Mouse (Mus musculus): ENCODE data around the gene Rps18.
"Not testable (repeated sequence)": the region's sequence is repeated elsewhere in the genome, so short reads cannot be mapped to it uniquely, and the experiment has no call there.

The Rps18 gene

DNA sequence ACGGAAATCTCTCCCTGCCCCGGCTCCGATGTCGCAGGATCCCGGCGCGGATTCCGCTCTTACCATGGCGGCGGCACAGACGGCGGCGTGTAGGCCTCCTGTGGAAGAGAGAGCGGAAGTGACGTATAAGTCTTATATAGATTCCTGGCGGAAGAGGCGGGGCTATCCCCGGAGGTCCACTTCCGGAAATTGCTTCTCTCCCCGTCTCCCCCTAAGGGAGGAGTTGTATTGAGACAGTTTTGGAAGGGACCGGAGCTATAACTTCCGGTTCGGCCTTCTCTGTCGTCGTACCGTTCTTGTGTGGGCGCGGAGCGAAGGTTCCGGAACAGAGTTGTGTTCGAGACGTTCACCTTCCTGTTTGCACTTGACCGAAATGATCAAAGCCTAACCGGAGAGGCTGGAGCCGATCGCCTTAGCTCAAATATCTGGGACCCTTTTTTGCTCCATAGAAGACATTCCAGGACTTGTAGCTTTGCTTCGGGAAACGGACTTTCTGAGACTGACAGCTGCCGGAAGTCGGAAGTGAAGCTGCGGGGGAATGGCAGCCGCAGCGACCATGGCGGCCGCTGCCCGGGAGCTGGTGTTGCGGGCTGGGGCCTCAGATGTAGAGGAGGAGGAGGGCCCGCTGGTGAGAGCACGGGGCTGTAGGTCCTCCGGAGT, at the start of gene Rps18, which contains the start of gene Vps52:
Gene Rps18, minus strand, starts transcription at position 447 of the 660 bp plus-strand sequence.
Gene Vps52, plus strand, starts transcription at position 258 of the 660 bp plus-strand sequence.
- peak; percentile 90 for DNase-seq (ENCODE audit: extremely low read depth, insufficient read length, low spot score)

- no peak for DNase-seq (ENCODE audit: extremely low read depth, insufficient read length, low spot score)
These were observed 47.6 kb upstream of the Rps18 start for GRCm38 (mm10) chr17:34003426-34003825.

DNA sequence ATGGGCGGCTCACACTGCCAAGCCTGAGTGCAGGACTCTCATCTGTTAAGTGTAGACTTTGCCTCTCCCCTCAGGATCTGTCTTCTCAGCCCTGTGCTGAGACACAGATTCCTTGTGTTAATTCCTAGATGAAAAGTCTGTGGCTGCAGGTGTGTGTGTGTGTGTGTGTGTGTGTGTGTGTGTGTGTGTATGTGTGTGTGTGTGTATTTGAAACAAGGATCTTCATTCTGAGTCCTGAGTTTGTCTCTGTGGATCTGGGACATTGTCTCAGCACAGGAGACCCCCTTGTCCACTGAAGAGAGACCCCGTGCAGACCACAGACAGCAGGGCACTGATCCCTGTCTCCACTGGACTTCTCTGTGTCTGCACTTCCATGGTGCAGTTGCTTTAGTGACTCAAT, 45.0 kb upstream of the Rps18 start:
- DNase-seq (ENCODE audit: extremely low read depth, insufficient read length, low spot score): not testable (repeated sequence)

GRCm38 (mm10) chr17:34000150-34000537, 44.3 kb upstream of the Rps18 start, which contains the start of gene H2-K1:
H2-K1 (minus strand) TSS chr17:34000347.
- DNase-seq (ENCODE audit: extremely low read depth, insufficient read length, low spot score): peak; percentile 90

GRCm38 (mm10) chr17:33999341-34000149, 43.7 kb upstream of the Rps18 start:
- DNase-seq (ENCODE audit: extremely low read depth, insufficient read length, low spot score): peak; percentile 71

GRCm38 (mm10) chr17:33998697-33999096, 42.9 kb upstream of the Rps18 start:
- not testable (repeated sequence) for DNase-seq (ENCODE audit: extremely low read depth, insufficient read length, low spot score)

- not testable (repeated sequence) for DNase-seq (ENCODE audit: extremely low read depth, insufficient read length, low spot score)
These were observed 41.2 kb upstream of the Rps18 start for GRCm38 (mm10) chr17:33997025-33997424.

DNA sequence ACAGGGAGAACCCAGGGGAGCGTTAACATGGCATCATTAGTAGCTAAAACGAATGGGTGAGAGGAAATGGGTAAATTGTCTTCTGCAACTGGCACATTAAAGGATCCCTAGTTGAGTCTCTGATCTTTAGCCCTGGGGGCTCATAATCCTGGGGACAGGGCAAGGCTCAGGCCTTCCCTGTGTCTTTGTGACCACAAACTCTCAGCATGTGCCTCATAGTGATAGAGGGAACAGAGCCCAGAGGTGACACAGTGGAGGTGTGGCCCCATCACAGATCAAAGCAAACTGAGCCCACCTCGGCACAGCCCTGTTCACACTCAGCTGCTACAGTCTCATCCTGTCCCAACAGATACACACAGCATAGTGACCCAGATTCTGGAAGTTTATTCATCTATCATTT, 39.9 kb upstream of the Rps18 start:
- DNase-seq (ENCODE audit: extremely low read depth, insufficient read length, low spot score): no peak

DNA sequence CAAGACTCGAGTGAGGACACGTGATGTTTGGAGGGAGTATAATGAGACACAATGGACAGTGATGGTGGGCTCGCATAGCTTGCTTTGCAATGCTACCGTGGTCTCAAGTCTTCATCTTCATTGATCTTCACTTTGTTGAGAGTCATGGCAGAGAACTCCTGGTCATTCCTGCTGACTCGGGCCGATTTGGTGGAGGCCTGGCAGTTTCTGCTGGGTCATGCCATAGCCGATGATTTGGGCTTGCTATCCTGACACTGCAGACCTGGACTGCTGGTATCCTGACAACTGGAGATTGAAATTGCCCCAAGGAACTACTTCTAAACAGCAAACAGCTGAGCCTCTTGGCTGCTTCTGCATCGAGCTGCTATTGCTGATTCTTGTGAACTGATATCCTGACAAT, 39.2 kb upstream of the Rps18 start:
- no peak for DNase-seq (ENCODE audit: extremely low read depth, insufficient read length, low spot score)

DNA sequence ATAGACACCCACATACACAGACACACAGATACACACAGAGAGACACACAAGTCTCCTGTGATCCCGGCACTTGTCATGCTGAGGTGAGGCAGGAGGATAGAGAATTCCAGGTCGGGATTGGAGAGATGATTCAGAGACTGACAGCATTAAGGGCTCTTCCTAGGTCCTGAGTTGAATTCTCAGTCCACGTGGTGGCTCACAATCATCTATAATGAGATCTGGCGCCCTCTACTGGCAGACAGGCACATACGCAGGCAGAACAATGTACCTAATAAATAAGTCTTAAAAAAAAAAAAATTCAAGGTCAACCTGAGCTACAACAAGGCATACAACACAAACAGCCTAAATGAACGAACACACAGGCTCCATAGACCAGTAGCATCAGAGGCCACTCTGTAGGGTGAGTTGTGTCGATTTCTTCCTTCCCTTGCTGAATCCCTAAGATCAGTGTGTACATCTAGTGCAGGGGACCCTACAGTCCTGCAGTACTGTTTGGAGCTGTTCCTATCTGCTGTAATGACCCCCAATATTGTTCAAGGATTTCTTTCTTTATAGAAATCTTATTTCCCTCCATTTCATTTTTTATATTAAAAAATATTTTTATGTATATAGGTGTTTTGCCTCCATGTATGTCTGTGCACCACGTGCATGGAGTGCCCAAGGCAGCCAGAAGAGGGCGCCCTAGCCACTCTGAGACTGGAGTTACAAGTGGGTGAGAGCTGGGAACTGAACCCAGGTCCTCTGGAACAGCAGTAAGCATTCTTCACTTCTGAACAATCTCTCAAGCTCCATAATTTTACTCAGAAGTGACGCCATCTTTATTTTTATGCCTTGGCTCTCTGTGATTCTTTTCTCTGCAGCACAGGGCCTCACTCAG, 36.2 kb upstream of the Rps18 start:
- peak; percentile 32 for DNase-seq (ENCODE audit: extremely low read depth, insufficient read length, low spot score)

GRCm38 (mm10) chr17:33982136-33982535, 26.3 kb upstream of the Rps18 start:
- DNase-seq (ENCODE audit: extremely low read depth, insufficient read length, low spot score): not testable (repeated sequence)

DNA sequence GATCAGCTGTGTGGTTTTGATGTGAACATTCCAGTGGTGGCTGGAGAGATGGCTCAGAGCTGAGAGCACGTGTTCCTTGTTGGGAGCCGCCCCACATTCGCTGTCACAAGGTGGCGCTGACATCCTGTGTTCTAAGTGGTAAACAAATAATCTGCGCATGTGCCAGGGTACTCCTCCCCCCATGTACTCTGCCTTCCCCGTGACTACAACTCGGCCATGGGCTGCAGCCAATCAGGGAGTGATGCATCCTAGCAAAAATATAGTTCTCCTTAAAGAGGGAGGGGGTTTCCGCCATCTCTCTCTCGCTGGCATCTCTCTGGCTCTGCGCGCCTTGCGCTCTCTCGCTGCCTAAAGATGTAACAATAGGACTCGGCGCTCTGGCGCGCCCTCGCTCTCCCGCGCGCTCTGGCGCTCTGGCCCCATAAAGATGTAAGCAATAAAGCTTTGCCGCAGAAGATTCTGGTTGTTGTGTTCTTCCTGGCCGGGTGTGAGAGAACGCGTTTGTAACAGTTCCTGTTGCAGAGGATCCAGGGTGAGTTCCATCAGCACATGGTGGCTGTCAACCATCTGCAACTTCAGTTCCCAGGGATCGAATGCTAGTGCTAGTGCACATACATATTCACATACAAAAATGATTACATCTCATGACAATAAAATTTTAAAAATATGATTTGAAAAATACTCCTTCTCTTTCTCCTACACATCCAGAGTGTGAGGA, 25.6 kb upstream of the Rps18 start:
- DNase-seq (ENCODE audit: extremely low read depth, insufficient read length, low spot score): not testable (repeated sequence)

GRCm38 (mm10) chr17:33980181-33981035, 24.6 kb upstream of the Rps18 start:
- no peak for DNase-seq (ENCODE audit: extremely low read depth, insufficient read length, low spot score)

DNA sequence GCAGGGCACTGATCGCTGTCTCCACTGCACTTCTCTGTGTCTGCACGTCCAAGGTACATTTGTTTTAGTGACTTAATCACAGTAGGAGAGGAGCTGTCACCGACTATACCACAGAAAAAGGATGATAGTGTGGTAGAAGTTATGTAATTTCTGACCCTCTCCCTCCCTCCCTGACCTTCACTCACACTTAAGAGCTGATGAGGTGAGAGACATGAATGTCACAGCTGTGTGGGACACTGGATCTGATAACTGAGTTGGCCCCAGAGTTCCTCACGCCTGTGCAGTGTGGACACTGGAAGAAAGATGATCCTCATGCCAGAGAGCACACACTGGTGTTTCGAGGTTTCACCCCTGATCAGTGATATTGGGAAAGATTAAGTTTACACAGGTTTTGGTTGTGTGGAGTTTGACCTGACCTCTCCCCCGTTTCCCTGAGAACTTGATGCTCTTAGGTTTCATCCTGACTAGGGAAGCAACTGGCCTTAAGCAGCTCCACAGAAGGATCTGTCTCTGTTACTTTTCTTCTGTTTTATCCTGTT, 23.8 kb upstream of the Rps18 start:
- no peak for DNase-seq (ENCODE audit: extremely low read depth, insufficient read length, low spot score)

DNA sequence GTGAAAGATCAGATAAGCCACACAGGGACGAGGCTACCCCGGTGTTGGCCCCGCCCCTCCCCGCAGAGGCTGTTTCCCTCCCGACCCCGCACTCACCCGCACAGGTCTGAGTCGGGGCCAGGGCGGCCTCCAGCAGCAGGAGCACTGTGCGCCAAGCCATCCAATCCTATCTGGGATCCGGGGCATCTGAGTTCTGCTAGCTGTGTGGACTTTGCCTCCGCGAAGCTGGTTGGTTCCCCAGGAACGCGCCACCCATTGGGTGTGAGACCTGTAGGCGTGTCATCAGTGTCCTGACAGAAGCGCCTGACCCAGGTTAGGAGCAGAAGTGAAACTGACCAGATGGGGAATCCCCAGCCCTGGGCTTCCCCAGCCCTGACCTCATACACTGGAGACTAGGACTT, 22.8 kb upstream of the Rps18 start:
- DNase-seq (ENCODE audit: extremely low read depth, insufficient read length, low spot score): no peak

DNA sequence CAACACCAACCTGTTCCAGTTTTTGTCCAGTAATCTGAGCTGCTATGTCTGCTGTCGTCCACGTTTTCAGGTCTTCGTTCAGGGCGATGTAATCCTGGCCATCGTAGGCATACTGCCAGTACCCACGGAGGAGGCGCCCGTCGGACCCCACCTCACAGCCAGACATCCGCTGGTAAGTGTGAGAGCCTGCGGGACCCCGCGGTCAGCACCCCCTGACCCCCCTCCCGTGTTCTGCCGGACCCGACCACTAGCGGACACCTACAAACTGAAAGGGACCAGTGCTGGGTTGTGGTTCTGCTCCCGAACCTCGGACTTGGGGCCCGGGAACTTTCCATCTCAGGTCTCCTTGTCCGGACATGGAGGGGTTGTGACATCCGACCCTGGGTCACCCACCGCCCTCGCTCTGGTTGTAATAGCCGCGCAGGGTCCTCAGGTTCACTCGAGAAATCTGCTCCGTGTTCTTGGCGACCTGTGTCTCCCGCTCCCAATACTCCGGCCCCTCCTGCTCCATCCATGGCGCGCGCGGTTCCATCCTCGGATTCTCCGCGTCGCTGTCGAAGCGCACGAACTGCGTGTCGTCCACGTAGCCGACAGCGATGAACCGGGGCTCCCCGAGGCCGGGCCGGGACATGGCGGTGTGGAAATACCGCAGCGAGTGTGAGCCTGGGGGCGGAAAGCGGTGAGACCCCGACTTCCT, 22.2 kb upstream of the Rps18 start:
- DNase-seq (ENCODE audit: extremely low read depth, insufficient read length, low spot score): no peak

- DNase-seq (ENCODE audit: extremely low read depth, insufficient read length, low spot score): no peak
These were observed 17.8 kb upstream of the Rps18 start for GRCm38 (mm10) chr17:33973572-33973971.

DNA sequence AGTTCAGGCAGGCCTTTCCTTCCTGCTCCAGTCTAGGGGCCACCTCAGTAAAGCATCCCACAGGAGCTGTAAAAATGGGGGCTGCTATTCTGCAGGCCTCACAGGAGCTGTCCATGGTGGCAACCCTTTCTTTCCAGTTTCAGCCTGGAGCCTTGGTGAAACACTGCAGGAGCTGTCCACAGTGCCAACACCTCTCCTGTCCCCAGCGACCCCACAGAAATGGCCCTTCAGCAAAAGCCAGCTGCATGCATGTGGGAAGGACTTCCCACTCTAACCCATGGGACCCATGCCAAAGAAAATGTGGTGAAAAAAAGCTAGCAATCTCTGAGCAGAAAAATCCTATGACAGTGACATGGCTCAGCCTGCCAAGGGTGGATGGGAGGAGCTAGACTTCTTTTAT, 16.9 kb upstream of the Rps18 start:
- no peak for DNase-seq (ENCODE audit: extremely low read depth, insufficient read length, low spot score)

DNA sequence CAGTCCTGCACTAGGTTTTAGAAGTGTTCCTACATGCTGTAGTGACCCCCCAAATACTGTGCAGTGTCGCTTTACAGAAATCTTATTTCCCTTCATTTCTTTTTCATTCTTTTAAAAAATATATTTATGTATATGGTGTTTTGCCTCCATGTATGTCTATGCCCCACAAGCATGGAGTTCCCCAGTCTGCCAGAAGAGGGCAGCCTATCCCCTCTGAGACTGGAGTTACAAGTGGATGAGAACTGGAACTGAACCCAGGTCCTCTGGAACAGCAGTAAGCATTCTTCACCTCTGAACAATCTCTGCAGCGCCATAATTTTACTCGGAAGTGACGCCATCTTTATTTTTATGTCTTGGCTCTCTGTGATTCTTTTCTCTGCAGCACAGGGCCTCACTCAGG, 13.6 kb upstream of the Rps18 start:
- DNase-seq (ENCODE audit: extremely low read depth, insufficient read length, low spot score): no peak
